Mouse (Mus musculus) left cerebral cortex, adult 18-20 months (tissue): Measurements from ENCODE around the gene U2af2. TPM values are rescaled to one million over a fixed set of nuclear protein-coding genes. Genes with fewer than 3 reads are reported as not detected.
"Not testable (repeated sequence)": the region's sequence is repeated elsewhere in the genome, so short reads cannot be mapped to it uniquely, and the experiment has no call there.

Experiments used
- DNase-seq, 2 experiments: peaks; one replicate each; pipeline ENCODE4 v3.0.0; 2021 to 2022; ENCODE audit warnings: low spot score in 2 of 2, mixed read lengths in 1 of 2
- total RNA-seq, 2 experiments: library from RNA; stranded (reverse); gene quantifications; 2 replicates each; pipeline ENCODE4 v1.2.3; 2021

The U2af2 gene
- total RNA-seq, 2 experiments from 2014 or later: 176 to 181 TPM

DNA sequence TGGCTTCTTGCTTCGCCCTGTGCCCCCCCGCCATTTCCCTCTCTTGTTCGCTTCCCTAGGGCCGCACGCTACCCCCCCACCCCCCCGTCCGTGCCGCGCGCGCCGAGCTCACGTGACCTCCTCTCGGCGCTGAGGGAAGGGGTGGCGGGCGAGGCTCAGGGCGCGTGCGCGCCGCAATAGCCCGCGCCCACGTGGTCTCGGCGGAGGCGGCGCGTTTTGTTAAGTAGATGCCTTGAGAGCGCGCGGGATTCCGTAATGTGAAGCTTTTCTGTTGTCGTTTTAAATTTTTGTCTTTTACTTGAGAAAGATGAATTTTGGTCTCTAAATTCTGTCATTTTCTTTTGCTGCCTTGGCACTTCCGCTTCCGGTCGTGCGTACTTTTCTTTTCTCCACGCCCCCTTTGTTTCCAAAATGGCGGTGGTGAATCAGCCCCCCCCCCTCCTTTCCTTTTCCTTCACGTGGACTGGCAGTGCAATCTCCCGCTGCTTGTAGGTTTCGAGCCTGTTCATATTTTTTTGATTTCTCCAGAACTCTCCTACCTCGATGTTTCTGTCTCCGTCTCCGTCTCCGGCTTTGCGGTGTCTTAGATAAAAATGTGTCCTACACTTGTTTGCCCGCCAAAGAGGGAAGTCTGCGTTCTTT, 538 bp downstream of the U2af2 start:
- peak in 1 of 2 experiments; percentile 72 for DNase-seq

- DNase-seq: no peak
These were observed 2.9 kb downstream of the U2af2 start for GRCm38 (mm10) chr7:5064886-5065285.

DNA sequence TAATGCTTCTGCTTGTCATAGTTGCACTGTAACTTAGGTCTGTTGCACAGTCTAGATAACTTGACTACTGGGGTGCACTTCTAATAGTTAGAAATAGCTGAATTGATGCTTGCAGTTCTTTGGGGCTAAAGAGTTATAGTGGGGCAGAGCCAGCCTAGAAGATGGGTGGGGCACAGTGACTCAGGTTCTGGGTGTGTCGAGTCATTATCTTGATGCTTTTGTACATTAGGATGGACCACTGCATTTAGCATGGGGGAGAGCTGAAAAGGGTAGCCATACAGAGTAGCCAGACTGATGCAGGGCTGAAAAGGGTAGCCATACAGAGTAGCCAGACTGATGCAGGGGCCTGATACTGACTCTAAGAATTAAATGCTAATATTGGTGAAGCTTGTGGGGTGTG, 11.6 kb downstream of the U2af2 start:
- DNase-seq: no peak

- no peak for DNase-seq
These were observed 13.0 kb downstream of the U2af2 start for GRCm38 (mm10) chr7:5074984-5075383.

DNA sequence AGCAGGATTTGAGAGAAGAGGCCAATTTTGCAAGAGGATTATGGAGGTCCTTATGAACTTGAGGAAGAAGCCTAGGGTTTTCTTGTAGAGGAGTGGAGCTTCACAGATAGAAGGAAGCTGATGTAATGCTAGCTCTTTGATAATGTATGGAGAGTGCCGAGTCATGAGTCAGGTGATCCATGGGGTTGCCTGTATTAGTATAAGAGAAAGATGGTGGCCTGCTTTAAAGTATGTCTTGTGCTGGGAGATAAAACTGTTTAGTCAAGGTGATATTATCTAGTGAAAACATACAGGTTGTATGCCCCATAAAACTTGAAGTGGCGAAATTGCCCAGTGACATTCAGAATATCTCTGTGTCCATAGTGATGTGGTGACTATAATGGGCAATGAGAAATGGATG, 15.0 kb downstream of the U2af2 start:
- no peak for DNase-seq

DNA sequence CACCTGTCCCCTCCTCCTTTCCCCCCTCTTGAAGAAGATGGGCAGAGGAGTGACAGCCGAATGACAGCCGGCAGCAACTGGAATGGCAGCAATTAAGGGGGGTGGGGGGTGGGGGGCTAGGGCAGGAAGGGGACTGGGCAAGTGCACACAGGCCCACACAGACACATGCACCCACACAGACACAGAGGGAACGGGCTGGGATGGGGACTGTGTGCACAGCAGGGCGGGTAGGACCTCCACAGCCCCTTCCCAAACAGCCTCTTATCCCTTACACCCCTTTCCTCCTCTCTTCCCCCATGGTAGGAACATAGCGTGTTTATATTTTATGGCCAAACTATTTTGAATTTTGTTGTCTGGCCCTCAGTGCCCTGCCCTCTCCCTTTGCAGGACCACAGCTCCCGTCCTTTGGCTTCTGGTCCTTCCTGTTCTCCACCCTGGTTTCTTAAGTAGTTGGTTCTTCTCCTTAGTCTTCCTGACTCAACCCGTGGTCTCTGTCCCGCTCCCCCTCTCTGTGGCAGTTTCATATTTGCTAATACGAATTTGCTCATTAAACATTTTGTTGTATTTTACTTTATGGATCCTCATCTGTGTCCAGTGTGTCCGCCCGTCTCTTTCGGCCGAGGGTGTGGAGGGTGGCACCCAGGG, 17.5 kb downstream of the U2af2 start:
- DNase-seq: not testable (repeated sequence)

DNA sequence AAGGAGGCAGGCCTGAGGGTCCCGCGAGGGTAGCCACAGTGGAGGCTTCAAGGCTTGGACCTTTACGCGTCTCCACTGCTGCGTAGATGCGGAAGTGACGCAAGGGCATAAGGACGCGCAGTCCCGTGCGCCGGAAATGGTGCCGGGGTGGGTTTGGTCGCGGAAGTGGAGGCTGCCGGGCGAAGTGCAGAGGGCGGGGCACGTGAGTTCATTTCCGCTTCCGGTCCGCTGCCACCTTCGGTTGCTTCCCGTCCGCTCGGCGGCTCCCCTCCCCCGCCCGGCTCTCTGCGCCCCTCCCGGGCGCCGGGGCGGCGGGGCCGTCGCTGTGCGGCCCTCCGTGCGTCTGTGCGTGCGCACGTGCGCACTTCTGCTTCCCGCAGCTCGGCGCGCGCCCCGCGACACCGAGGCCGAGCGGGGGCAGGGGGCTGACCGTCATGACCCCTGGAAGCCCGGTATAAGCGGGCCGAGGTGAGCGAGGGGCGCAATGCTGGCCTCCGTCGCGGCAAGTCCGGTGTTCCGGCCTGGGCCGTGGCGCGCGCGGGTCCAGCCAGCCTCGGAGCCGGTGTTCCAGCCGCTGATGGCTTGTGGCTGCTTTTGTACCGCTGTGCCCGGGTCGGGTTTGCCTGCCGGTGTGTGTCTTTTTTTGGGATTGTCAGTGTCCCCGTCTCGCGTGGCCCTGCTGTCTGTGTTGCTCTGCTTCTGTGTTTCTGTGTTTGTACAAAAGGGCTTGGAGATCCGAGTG, 18.2 kb downstream of the U2af2 start, which contains the start of gene Epn1:
Epn1 (plus strand) TSS at position 226 of the 742 bp plus-strand sequence.
- peak; percentile 98 for DNase-seq

DNA sequence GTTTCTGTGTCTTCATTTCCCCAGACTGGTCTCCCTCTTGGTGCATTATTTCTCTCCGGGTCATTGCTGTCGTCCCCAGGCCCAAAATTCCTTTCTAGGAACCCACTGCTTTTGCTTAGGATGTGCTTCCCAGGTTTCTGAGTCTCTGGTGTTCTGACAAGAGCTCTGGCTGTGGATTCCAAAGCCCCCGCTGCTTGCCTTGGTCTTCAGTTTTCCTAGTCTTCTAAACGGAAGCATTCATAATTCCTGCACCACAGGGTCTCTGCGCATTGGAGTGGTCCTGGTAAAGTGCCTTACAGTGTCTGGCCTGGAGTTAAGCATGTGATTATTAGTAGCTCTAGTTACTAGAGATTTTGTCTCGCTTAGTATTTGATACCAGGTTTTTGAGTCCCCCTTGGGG, 18.9 kb downstream of the U2af2 start:
- no peak for DNase-seq

DNA sequence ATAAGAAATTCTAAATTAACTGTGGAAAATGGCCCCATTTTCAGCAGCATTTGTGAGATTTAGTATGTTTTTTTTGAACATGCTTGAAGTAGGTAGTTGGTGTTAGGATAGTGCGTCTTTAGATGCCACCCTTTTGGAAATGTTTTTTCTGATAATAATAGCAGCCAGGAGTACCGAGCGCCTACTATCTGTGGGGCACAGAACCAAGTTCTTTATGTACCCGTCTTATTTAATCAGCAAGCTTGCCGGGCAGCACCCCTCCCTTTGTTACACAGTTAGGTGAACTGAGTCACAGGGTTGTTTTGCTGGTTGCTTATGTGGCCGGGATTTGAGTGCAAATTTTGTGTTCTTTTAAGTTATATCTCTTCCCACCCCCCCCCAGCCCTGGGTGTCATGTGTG, 19.3 kb downstream of the U2af2 start:
- DNase-seq: no peak

DNA sequence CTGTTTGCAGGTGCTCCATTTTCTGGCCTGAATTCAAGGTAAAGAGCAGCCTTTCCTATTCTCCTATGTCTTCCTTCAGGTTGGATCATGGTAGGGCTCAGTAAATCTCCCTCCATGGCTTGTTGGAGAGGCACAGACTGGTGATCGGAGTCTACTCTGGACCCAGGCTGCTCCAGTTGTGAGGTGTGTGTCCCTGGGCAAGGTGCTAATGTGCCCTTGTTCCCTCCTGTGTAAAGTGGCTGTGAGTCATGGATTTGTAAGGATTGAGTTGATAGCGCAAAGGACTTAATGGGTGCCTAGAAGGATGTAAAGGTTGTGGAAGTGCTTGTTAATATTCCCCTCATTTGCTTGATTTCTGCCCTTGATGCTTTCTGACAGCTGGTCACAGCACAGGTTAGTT, 20.0 kb downstream of the U2af2 start:
- DNase-seq: no peak

DNA sequence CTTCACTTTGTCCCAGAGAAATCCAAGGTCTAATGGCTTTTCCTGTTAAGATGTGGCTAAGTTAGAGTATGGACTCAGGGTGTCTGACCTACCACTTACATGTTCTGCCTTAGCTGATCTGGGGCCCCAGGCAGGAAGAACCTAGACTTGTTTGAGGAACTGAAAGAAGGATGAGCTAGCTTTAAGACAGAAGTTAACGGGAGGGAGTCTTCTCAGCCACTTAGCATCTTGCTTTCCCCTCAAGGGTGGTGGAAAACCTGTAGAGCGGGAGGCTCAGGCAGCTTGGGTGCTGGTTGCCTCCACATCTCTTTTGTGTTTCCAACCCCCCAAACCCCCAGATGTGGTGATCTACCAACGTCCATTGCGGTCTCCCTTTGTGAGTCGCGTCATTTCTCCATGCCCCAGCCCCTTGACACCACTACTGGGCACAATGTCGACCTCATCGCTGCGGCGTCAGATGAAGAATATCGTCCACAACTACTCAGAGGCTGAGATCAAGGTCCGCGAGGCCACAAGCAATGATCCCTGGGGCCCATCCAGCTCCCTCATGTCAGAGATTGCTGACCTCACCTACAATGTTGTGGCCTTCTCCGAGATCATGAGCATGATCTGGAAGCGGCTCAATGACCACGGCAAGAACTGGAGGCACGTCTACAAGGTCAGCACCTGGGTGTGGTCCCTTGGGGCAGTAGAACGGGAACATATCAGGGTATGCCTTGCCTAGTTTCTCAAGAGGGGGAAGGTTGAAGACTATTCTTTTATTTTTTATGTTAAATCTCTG, 21.6 kb downstream of the U2af2 start:
- no peak for DNase-seq

GRCm38 (mm10) chr7:5085512-5085911, 23.6 kb downstream of the U2af2 start:
- no peak for DNase-seq

GRCm38 (mm10) chr7:5086921-5087440, 25.0 kb downstream of the U2af2 start:
- DNase-seq: no peak

DNA sequence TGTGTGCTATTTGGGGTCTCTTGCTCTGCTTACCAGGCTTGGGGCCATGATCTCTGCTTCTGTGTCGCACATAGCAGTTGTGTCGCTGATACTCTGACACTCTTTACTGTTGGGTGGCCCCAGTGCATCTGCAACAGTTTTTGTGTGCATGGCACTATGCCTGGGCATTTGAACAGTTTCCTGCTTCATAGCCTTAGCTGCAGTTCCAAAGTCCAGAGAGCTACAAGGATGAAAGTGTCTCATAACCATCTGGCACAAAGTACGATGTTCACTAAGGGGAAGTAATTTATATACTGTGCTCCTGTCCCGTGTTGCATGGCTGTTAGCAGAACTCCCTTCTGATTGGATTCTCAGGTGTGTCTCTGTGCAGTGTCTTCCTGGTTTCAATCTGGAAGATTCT, 25.9 kb downstream of the U2af2 start:
- DNase-seq: no peak

- DNase-seq: peak; percentile 55 to 79
These were observed 27.9 kb downstream of the U2af2 start for GRCm38 (mm10) chr7:5089853-5090252.

GRCm38 (mm10) chr7:5091008-5091728, 29.2 kb downstream of the U2af2 start:
- peak; percentile 43 to 63 for DNase-seq

GRCm38 (mm10) chr7:5092381-5092780, 30.4 kb downstream of the U2af2 start:
- DNase-seq: no peak

GRCm38 (mm10) chr7:5092831-5093510, 31.0 kb downstream of the U2af2 start:
- peak; percentile 45 to 60 for DNase-seq

GRCm38 (mm10) chr7:5098769-5099168, 36.8 kb downstream of the U2af2 start:
- DNase-seq: no peak

DNA sequence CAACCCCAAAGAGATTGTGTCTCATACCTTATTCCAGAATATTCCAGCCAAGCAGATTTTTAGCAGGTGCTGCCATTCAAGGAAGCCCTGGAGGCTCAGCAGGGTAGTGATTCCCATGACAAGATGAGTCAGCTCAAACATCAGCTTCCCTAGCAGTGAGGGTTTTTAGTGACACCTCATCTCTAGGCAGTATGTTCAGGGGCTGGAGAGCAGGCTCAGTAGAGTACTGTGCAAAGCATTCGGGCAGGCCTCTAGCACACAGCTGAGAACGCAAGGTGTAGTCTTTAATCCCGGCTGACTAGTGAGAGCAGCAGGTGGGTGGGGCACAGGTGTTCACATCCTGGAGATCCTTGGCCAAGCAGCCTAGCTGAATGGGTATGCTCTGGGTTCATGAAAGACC, 37.9 kb downstream of the U2af2 start:
- no peak for DNase-seq
